Mouse (Mus musculus): ENCODE results near the gene Fkrp. TPM values are rescaled to one million over a fixed set of nuclear protein-coding genes. Genes with fewer than 3 reads are reported as not detected.

Gene Fkrp
- total RNA-seq, 2 experiments from 2014 or later, result 49.9 to 51.7 TPM

DNA sequence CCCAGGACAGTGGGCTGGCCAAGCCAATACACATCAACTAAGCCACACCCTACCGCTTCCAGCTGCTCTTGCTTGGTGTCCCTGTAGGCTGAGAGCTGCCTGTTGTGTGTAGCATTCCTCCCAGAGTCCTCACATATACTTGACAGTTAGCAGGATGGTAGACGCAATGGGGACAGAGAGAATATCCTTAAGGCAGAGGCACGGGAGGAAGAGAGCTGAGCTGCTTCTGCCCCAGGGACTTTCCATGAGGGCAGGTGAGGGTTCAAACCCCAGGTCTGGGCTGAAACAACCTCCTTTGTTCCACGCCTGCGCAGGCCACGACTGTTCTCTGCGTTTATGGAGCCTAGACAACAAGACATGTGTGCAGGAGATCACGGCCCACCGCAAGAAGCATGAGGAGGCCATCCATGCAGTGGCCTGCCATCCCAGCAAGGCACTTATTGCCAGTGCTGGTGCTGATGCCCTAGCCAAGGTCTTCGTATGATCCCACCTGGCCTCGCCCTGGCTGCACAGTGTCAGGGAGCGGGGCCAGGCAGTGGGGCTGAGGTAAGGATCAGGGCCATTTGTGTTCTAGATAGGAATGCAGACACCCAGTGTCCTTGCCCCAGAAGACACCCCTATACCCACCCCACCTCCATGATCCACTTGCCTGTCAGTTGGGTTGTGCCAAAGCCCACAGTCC lies 23.0 kb upstream of the Fkrp start:
- peak in 1 of 2 experiments; percentile 22 for DNase-seq (ENCODE audit: extremely low spot score in 1 of 2, low spot score in 2 of 2)
- intact Hi-C loops (cut with DNase I), result no loop called here

DNA sequence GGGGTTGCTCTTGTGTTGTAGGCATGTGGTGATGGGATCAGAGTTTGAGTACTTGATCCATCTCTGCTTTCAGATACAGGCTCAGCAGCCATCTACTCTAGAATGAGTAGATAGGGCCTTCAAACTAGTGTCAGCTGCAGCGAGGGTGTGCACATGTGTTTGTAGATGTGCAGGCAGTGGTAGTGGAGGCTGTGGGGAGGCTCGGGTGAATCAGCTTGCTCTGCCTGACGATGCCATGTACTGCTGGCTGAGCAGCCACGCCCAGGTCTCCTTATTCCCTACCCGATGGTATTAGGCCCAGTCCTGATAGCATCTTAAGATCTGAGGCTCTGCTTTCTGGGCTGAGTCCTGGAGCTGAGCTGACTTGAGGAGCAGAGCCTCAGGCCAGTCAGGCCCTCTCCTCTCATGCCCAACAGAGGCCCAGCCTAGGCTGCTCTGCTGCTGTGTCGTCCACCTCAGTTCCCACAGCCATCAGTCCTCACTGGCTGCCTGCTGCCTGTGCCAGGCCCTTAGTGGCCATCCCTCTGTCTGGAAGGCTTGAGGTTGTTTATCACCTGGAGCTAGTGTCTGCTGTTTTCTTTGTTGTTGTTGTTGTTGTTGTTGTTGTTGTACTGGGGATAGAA lies 22.4 kb upstream of the Fkrp start:
- intact Hi-C loops (cut with DNase I), result no loop called here
- no peak for DNase-seq (ENCODE audit: extremely low spot score in 1 of 2, low spot score in 2 of 2)

DNA sequence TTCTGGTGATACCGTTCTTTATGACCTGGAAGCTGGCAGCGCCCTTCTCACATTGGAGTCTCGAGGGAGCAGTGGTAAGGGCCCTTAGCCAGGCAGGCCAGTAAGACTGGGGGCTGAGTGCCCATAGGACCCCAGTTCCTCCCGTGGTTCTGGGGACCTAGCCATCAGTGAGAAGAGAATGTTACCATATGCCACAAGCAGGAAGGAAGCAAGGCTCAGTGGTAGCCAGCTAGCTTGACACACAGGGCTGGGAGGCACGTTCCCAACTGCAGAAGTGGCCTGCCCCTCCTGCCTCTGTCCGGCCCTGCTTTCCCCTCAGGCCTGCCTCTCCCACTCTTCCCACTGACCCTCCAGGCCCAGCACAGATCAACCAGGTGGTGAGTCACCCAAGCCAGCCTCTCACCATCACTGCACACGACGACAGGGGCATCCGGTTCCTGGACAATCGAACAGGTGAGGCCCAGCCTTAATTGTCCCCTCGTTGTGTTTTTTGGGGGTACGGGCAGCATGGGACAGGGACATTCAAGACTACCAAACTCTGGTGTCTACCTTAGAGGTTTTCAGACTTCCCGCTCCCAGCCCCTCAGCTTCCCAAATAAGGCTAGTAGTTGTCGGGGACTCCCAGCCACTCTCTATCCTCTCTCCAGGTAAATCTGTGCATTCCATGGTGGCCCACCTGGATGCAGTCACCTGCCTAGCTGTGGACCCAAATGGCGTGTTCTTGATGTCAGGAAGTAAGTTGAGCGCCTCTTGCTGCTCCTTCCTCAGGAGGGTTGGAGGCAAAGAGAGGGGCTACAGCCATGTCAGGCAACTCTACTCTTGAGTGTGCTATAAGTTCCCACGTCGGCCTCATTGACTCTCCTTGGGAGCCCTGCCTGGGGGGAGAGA lies 21.6 kb upstream of the Fkrp start:
- DNase-seq (ENCODE audit: extremely low spot score in 1 of 2, low spot score in 2 of 2), result no peak
- intact Hi-C loops (cut with DNase I), result no loop called here

DNA sequence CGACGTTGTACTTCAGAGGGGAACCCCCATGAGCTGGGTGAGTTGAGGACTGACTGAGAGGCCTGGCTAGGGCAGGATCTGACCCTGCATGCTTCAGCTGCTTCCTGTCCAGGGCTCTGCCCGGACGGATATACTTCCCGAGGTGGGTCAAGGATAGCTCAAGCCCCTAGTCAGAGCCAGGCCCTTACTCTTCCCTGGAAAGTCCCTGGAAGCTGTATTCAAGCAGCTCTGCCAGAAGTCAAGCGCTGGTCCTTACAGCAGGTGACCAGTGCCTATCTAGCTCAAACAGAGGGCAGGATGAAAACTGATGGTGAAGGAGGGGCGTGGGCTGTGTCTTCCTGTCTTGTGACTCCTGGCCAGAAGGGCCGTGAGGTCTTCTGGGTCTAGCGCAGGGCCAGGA lies 13.9 kb upstream of the Fkrp start:
- intact Hi-C loops (cut with DNase I), result no loop called here
- no peak for DNase-seq (ENCODE audit: extremely low spot score in 1 of 2, low spot score in 2 of 2)

DNA sequence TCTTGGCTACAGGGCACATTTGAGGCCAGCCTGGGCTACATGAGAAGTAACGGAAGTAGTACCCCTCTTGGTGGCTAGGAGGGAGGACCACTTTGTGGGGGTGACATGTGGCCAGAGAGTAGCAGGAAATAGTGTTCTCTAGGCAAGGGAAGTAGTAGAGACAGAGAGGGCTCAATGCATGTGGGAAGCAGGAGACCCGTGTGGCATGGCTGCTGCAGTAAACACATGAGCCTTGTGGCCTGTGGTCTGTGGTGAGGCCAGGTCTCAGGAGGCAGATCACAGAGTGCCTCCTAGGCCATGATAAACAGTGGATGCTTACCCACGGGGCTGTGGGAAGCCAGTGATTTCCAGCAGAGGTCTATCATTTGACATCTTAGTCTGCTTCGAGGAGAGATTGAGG lies 10.7 kb upstream of the Fkrp start:
- DNase-seq (ENCODE audit: extremely low spot score in 1 of 2, low spot score in 2 of 2), result no peak
- intact Hi-C loops (cut with DNase I), result no loop called here

- intact Hi-C loops (cut with DNase I), result no loop called here
- no peak for DNase-seq (ENCODE audit: extremely low spot score in 1 of 2, low spot score in 2 of 2)
Measured at GRCm38 (mm10) chr7:16826571-16826970, 10.0 kb upstream of the Fkrp start.

GRCm38 (mm10) chr7:16825785-16826184 lies 9.3 kb upstream of the Fkrp start:
- intact Hi-C loops (cut with DNase I), result no loop called here
- DNase-seq (ENCODE audit: extremely low spot score in 1 of 2, low spot score in 2 of 2), result no peak

DNA sequence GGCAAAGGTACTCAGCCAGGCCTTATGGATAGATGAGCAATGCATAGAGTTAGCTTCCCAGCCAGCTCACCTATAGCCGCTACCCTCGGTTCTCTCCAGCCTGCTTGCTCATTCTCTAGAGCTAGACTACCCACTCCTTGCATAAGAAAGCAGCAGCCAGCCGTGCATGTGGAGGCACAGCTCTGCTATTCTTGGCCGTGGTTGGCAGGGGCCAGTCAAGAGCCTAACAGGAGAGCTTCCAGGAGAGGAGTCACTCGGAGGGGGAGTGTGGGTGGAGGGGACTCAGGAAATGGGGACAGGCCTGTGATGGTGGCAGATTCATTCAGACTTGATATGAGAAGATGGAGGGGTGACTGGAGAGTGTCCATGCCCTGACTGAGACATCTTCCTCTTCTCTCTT lies 7.2 kb upstream of the Fkrp start:
- intact Hi-C loops (cut with DNase I), result no loop called here
- DNase-seq (ENCODE audit: extremely low spot score in 1 of 2, low spot score in 2 of 2), result peak in 1 of 2 experiments; percentile 63

GRCm38 (mm10) chr7:16821669-16822101 lies 5.2 kb upstream of the Fkrp start:
- intact Hi-C loops (cut with DNase I), result no loop called here
- DNase-seq (ENCODE audit: extremely low spot score in 1 of 2, low spot score in 2 of 2), result peak in 1 of 2 experiments; percentile 56

GRCm38 (mm10) chr7:16821091-16821490 lies 4.6 kb upstream of the Fkrp start:
- DNase-seq (ENCODE audit: extremely low spot score in 1 of 2, low spot score in 2 of 2), result peak in 1 of 2 experiments; percentile 47
- intact Hi-C loops (cut with DNase I), result no loop called here

DNA sequence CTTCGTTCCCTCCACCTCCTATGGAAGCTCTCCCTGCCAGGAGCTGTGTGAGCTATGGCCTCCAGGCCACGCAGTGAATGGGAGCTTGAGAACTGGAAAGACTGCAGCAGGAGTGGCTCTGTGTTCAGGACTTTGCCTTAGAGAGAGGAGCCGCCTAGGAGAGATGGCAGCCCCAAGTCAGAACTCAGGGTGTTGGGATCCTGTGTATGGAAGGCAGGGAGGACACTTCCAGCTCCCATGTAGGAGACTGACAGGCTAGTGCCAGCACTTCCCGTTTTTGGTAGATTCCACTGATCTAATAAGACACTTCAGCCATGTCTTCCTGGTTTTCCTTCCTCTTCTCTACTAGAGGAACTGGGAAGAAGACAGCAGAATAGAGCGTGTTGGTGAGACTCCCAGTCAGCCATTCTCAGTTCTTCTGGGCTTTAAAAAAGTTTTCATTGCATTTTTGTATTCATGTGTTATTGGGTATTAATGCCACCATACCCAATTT lies 3.8 kb upstream of the Fkrp start:
- no peak for DNase-seq (ENCODE audit: extremely low spot score in 1 of 2, low spot score in 2 of 2)
- intact Hi-C loops (cut with DNase I), result no loop called here

DNA sequence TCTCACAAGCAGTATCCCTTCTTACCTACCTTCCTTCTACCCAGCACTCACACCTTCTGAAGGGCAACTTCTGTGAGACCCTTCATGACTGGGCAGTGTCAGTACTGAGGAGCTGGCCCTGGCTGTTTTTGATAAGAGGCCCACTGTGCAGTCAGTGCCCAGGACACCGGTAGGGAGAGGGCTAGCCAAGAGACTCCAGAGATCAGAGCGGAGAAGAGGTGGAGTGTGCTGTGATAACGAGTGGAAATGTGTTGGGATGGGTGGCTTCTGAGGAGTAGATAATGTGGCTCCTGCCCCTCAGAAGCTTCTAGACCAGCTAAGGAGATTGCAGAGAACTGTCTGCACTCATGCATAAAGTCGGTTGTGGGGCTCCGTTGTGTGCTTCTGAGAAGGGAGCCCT lies 3.3 kb upstream of the Fkrp start:
- no peak for DNase-seq (ENCODE audit: extremely low spot score in 1 of 2, low spot score in 2 of 2)
- intact Hi-C loops (cut with DNase I), result no loop called here

GRCm38 (mm10) chr7:16817693-16818092 lies 1.2 kb upstream of the Fkrp start:
- peak in 1 of 2 experiments; percentile 38 for DNase-seq (ENCODE audit: extremely low spot score in 1 of 2, low spot score in 2 of 2)

GRCm38 (mm10) chr7:16816078-16816474 lies 456 bp downstream of the Fkrp start:
- DNase-seq (ENCODE audit: extremely low spot score in 1 of 2, low spot score in 2 of 2), result peak; percentile 59 to 92
- intact Hi-C loops (cut with DNase I), result no loop called here

More at GRCm38 (mm10) chr7:16817693-16818092, 1.2 kb upstream of the Fkrp start:
- intact Hi-C loops (cut with DNase I), result no loop called here

- DNase-seq (ENCODE audit: extremely low spot score in 1 of 2, low spot score in 2 of 2), result peak; percentile 62 to 65
- intact Hi-C loops (cut with DNase I), result no loop called here
Measured at GRCm38 (mm10) chr7:16815351-16815941, 1.1 kb downstream of the Fkrp start, which contains the start of gene Strn4. Gene Strn4, plus strand, starts transcription at chr7:16815889.

DNA sequence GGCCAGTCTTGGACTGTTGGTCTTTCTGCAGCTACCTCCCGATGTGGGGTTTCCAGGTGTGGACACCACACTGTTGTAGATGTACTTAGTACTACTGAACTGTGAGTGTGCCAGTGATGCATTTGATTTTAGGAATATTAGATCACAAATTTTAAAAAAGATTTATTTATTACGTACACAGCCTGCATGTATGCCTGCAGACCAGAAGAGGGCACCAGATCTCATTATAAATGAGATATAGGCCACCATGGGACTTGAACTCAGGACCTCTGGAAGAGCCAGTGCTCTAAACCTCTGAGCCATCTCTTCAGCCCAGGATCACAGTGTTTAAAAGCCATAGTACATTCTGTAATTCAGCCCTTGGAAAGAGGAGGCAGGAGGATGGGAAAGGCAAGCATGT lies 4.0 kb downstream of the Fkrp start:
- intact Hi-C loops (cut with DNase I), result loop anchor here (5.0 kb wide), 1 partner anchor 35 kb away; no protein-coding TSS in a partner anchor
- DNase-seq (ENCODE audit: extremely low spot score in 1 of 2, low spot score in 2 of 2), result no peak

DNA sequence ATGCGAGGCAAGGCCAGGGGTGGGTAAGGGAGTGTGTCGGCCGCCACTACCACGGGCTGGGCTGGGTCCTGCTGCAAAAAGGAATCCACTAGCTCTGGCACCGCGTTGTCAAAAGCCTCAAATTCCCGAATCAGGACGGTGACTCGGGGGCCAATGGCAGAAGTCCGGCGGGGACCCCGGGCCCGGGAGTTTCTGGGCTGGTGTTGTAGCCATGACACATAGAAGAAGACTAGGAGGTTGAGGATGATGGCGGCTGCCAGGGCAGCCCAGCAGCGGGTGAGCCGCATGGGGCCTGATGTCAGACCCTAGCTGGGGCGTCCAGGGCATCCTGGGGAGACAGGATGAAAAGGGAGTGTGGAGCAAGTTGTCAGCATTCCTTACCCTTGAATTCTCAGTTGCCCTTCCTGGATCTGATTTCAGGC lies 4.9 kb downstream of the Fkrp start:
- intact Hi-C loops (cut with DNase I), result loop anchor here (5.0 kb wide), 1 partner anchor 36 kb away; no protein-coding TSS in a partner anchor
- DNase-seq (ENCODE audit: extremely low spot score in 1 of 2, low spot score in 2 of 2), result no peak

- intact Hi-C loops (cut with DNase I), result loop anchor here (5.0 kb wide), 1 partner anchor 36 kb away; no protein-coding TSS in a partner anchor
- DNase-seq (ENCODE audit: extremely low spot score in 1 of 2, low spot score in 2 of 2), result peak in 1 of 2 experiments; percentile 81
Measured at GRCm38 (mm10) chr7:16810920-16811648, 5.4 kb downstream of the Fkrp start.
